Mouse (Mus musculus) liver, embryonic 14.5 days (tissue): Measurements from ENCODE around the gene Kifc3.

Experiments used
- CTCF ChIP-seq: IDR thresholded peaks from 2 replicates; pipeline ENCODE4 v1.5.1; 2016; ENCODE audit warnings: antibody characterized with exemption, low read depth, control low read depth
- EP300 ChIP-seq: IDR thresholded peaks from 2 replicates; pipeline ENCODE4 v1.6.1; 2016; ENCODE audit warnings: antibody characterized with exemption, low read depth

DNA sequence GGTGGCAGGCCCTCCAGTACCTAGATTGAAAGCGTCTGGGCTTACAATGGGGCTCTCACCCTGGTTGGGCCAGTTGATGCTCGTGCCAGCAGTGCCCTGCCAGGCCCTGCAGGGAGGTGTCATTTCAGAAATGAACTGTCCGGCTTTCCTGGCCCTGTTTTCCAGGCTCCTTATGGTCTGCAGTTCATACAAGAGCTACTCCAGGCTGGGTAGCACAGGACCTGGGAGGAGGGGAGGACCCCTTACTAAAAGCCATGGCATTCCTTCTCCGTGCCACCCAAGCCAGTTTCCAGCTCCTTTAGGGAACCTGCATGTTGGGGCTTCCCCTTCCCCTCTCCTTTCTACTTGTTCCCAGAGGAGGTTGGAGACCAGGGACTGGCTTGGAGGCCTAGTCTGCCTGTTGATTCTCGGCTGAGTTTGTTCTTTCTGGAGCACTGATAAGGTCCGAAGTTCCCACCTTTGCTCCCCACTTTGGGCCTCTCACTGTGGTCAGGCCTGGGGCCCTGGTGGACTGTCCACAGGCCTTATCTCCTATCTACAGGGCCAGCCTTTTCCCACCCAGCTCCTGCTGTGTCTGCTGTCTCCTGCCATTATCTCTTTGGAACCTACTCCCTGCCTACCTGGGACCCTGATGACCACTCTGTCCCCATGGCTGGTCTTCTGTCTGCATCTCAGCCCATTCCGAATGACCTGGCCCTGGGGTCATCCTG is 117.0 kb downstream of the Kifc3 start:
- TF ChIP-seq CTCF (no peak), EP300 (no peak)
